Mouse (Mus musculus) midbrain, postnatal 0 days (tissue): ENCODE measurements at regions not wholly inside any gene's neighbourhood (a gene's known extent, or its start where the extent isn't known, plus 50 kb on each side); places are given as distances from the start of the nearest gene placed in this dataset.

Source experiments
- ATAC-seq: fragments of 200-750 bp; cut with Nextera tagmentation; 2 replicates; pipeline ENCODE4 v1.8.0; 2017; ENCODE audit warnings: moderate number of reproducible peaks, mild to moderate bottlenecking, moderate TSS enrichment, moderate library complexity; ENCODE audit not compliant: low FRiP score
- DNase-seq: peaks from one replicate; pipeline ENCODE4 v3.0.0-alpha.2; 2015; ENCODE audit warnings: low spot score
- H3K27ac ChIP-seq: fragments of 300-500 bp; sonication (generic); 2 replicates; pipeline ENCODE4 v1.5.1; 2014; ENCODE audit warnings: low read depth, mild to moderate bottlenecking, low read length, mixed read lengths
- H3K27me3 ChIP-seq: fragments of 300-500 bp; sonication (generic); 2 replicates; pipeline ENCODE4 v1.6.1; 2014; ENCODE audit warnings: low read length, control low read depth, mixed read lengths; ENCODE audit not compliant: insufficient read depth
- H3K36me3 ChIP-seq: fragments of 300-500 bp; sonication (generic); 2 replicates; pipeline ENCODE4 v1.6.1; 2014; ENCODE audit warnings: low read length, control low read depth, mixed read lengths; ENCODE audit not compliant: insufficient read depth
- H3K4me1 ChIP-seq: fragments of 300-500 bp; sonication (generic); 2 replicates; pipeline ENCODE4 v1.6.1; 2014; ENCODE audit warnings: mild to moderate bottlenecking, control low read depth, antibody characterized with exemption, low read length, mixed read lengths; ENCODE audit not compliant: insufficient read depth
- H3K4me2 ChIP-seq: fragments of 300-500 bp; sonication (generic); 2 replicates; pipeline ENCODE4 v1.6.1; 2014; ENCODE audit warnings: low read depth, mild to moderate bottlenecking, low read length, mixed read lengths; ENCODE audit not compliant: poor library complexity, severe bottlenecking
- H3K4me3 ChIP-seq: fragments of 300-500 bp; sonication (generic); 2 replicates; pipeline ENCODE4 v1.5.1; 2014; ENCODE audit warnings: low read depth, mild to moderate bottlenecking, low read length, moderate library complexity
- H3K9ac ChIP-seq: fragments of 300-500 bp; sonication (generic); replicated peaks from 2 replicates; pipeline ENCODE4 v1.6.1; 2014; ENCODE audit warnings: mild to moderate bottlenecking, low read length, moderate library complexity, mixed read lengths; ENCODE audit not compliant: poor library complexity, severe bottlenecking
- H3K9me3 ChIP-seq: fragments of 300-500 bp; sonication (generic); 2 replicates; pipeline ENCODE4 v1.6.1; 2016; ENCODE audit warnings: low read length, control low read depth
- CTCF ChIP-seq: IDR thresholded peaks from 2 replicates; pipeline ENCODE4 v1.5.1; 2016; ENCODE audit warnings: antibody characterized with exemption, mild to moderate bottlenecking
- WGBS: fragments of 180-500 bp; shearing (Covaris S2); extraction: QIAGEN DNeasy Blood & Tissue Kit; methylation state at CpG from one replicate; pipeline ENCODE4 v1.1.7; 2014; 5-methylcytosine and 5-hydroxymethylcytosine counted together

GRCm38 (mm10) chr7:70416185-70416941, 49.8 kb upstream of the Nr2f2 start:
- no peaks in the 10 kb centered on the region for H3K9me3 ChIP-seq
- H3K27ac ChIP-seq, result no peak overlapping the region
- 86% methylated on average over 10 of the region's 10 CpGs for WGBS
- no peaks in the 10 kb centered on the region for H3K4me1 ChIP-seq
- DNase-seq (no peak), ATAC-seq (no peak)
- no peaks in the 10 kb centered on the region for H3K36me3 ChIP-seq
- TF ChIP-seq CTCF, result no peak
- H3K4me3 ChIP-seq, result no peak overlapping the region
- no peak overlapping the region for H3K9ac ChIP-seq
- no peak overlapping the region for H3K4me2 ChIP-seq
- no peaks in the 10 kb centered on the region for H3K27me3 ChIP-seq
